Mouse (Mus musculus): ENCODE measurements around the gene Scamp3. TPM values are rescaled to one million over a fixed set of nuclear protein-coding genes. Genes with fewer than 3 reads are reported as not detected.
"Not testable (repeated sequence)": the region's sequence is repeated elsewhere in the genome, so short reads cannot be mapped to it uniquely, and the experiment has no call there.

Scamp3 gene
- total and polyA plus RNA-seq, 3 experiments, result 101 to 287 TPM; not detected in 1

- TF ChIP-seq RAD21 (IDR thresholded peaks at IDR 0.05; ENCODE audit: low read depth, low read length) (peak; percentile 96), MAZ (IDR thresholded peaks at IDR 0.05; ENCODE audit: low read depth, low read length) (peak; percentile 89)
Observed at GRCm38 (mm10) chr3:89215853-89216252, 38.6 kb downstream of the Scamp3 start (continued).

- H3K79me2 ChIP-seq (ENCODE audit: control insufficient read depth, insufficient read depth, low read length, poor library complexity), result peaks cover 10% of the 10 kb centered on the region
- H3K9ac ChIP-seq (ENCODE audit: control insufficient read depth, low read depth, low read length, poor library complexity, severe bottlenecking); H3K27me3 ChIP-seq (ENCODE audit: control insufficient read depth in 1 of 2, insufficient read depth in 2 of 2, low read length in 2 of 2); DNase-seq (ENCODE audit: low read depth, low spot score); H3K4me3 ChIP-seq (ENCODE audit: control insufficient read depth in 1 of 2, insufficient read depth in 1 of 2, low read depth in 2 of 2, low read length in 2 of 2); H3K9me3 ChIP-seq (replicated peaks; ENCODE audit: insufficient read depth, low read length); H3K27ac ChIP-seq (ENCODE audit: control insufficient read depth, low read depth, low read length): not testable (repeated sequence)
- H3K36me3 ChIP-seq (ENCODE audit: control insufficient read depth in 1 of 2, insufficient read depth in 2 of 2, low read length in 2 of 2), result peaks cover 0 to 10% of the 10 kb centered on the region in 2 experiments; a peak in 2 of 4 replicates
- peaks cover 2 to 14% of the 10 kb centered on the region in 2 experiments; a peak in 3 of 4 replicates for H3K4me1 ChIP-seq (ENCODE audit: control insufficient read depth in 1 of 2, insufficient read depth in 2 of 2, low read length in 2 of 2)
- TF ChIP-seq ZNF384 (IDR thresholded peaks at IDR 0.05; ENCODE audit: low read depth, low read length), result peak; percentile 46; the same call in 1 of the 2 replicates
Observed at GRCm38 (mm10) chr3:89216407-89216806, 39.1 kb downstream of the Scamp3 start.

- Histone ChIP-seq H3K79me2 (ENCODE audit: control insufficient read depth, insufficient read depth, low read length, poor library complexity) (peaks cover 4% of the 10 kb centered on the region), H3K4me1 (ENCODE audit: control insufficient read depth in 1 of 2, insufficient read depth in 2 of 2, low read length in 2 of 2) (peaks cover 2 to 8% of the 10 kb centered on the region in 2 experiments; a peak in 2 of 4 replicates), H3K4me3 (ENCODE audit: control insufficient read depth in 1 of 2, insufficient read depth in 1 of 2, low read depth in 2 of 2, low read length in 2 of 2) (no peak overlapping the region), H3K9ac (ENCODE audit: control insufficient read depth, low read depth, low read length, poor library complexity, severe bottlenecking) (no peak overlapping the region), H3K9me3 (replicated peaks; ENCODE audit: insufficient read depth, low read length) (no peaks in the 10 kb centered on the region), H3K36me3 (ENCODE audit: control insufficient read depth in 1 of 2, insufficient read depth in 2 of 2, low read length in 2 of 2) (peaks cover 0 to 5% of the 10 kb centered on the region in 2 experiments; a peak in 1 of 4 replicates), H3K27ac (ENCODE audit: control insufficient read depth, low read depth, low read length) (no peak overlapping the region), H3K27me3 (ENCODE audit: control insufficient read depth in 1 of 2, insufficient read depth in 2 of 2, low read length in 2 of 2) (no peaks in the 10 kb centered on the region)
- TF ChIP-seq MEF2A (IDR thresholded peaks at IDR 0.05; ENCODE audit: extremely low read depth, insufficient replicate concordance, low read depth, low read length, poor library complexity, severe bottlenecking) (no peak), NELFE (IDR thresholded peaks at IDR 0.05; ENCODE audit: low read depth, low read length) (no peak), ETS1 (IDR thresholded peaks at IDR 0.05; ENCODE audit: low read depth, low read length) (no peak), MAZ (IDR thresholded peaks at IDR 0.05; ENCODE audit: low read depth, low read length) (no peak)
- no peak for DNase-seq (ENCODE audit: low read depth, low spot score)
Observed at GRCm38 (mm10) chr3:89218271-89218670, 41.0 kb downstream of the Scamp3 start.

- TF ChIP-seq USF1 (IDR thresholded peaks at IDR 0.05; ENCODE audit: low read depth, low read length) (no peak), HCFC1 (IDR thresholded peaks at IDR 0.05; ENCODE audit: low read depth, low read length) (no peak), GATA1 (IDR thresholded peaks at IDR 0.05; ENCODE audit: low read depth, low read length) (no peak)
- H3K27me3 ChIP-seq (ENCODE audit: control insufficient read depth in 1 of 2, insufficient read depth in 2 of 2, low read length in 2 of 2), result no peaks in the 10 kb centered on the region
- H3K27ac ChIP-seq (ENCODE audit: control insufficient read depth, low read depth, low read length), result no peak overlapping the region
- peaks cover 0 to 5% of the 10 kb centered on the region in 2 experiments; a peak in 1 of 4 replicates for H3K36me3 ChIP-seq (ENCODE audit: control insufficient read depth in 1 of 2, insufficient read depth in 2 of 2, low read length in 2 of 2)
- no peak for DNase-seq (ENCODE audit: low read depth, low spot score)
- H3K79me2 ChIP-seq (ENCODE audit: control insufficient read depth, insufficient read depth, low read length, poor library complexity), result no peaks in the 10 kb centered on the region
- peaks cover 2 to 8% of the 10 kb centered on the region in 2 experiments; a peak in 2 of 4 replicates for H3K4me1 ChIP-seq (ENCODE audit: control insufficient read depth in 1 of 2, insufficient read depth in 2 of 2, low read length in 2 of 2)
- no peak overlapping the region for H3K4me3 ChIP-seq (ENCODE audit: control insufficient read depth in 1 of 2, insufficient read depth in 1 of 2, low read depth in 2 of 2, low read length in 2 of 2)
- no peaks in the 10 kb centered on the region for H3K9me3 ChIP-seq (replicated peaks; ENCODE audit: insufficient read depth, low read length)
- no peak overlapping the region for H3K9ac ChIP-seq (ENCODE audit: control insufficient read depth, low read depth, low read length, poor library complexity, severe bottlenecking)
Observed at GRCm38 (mm10) chr3:89219546-89219945, 42.3 kb downstream of the Scamp3 start.
